Mouse (Mus musculus): ENCODE results near the gene 4930524B15Rik. TPM values are rescaled to one million over a fixed set of nuclear protein-coding genes. Genes with fewer than 3 reads are reported as not detected.

4930524B15Rik gene
- polyA plus RNA-seq, 1 experiment, result not detected

- no peak overlapping the region for H3K9ac ChIP-seq (ENCODE audit: low read depth, poor library complexity, severe bottlenecking)
- H3K27ac ChIP-seq (ENCODE audit: insufficient read depth, low read length), result no peak overlapping the region
- TF ChIP-seq CTCF (IDR thresholded peaks at IDR 0.05; ENCODE audit: low read depth, low read length), result no peak
- no peak for TF ChIP-seq POLR2A (IDR thresholded peaks at IDR 0.05; ENCODE audit: insufficient read depth, low read length)
- no peak for TF ChIP-seq EP300 (IDR thresholded peaks at IDR 0.05; ENCODE audit: insufficient read depth, low read depth, low read length)
- 0 out of 2 replicates have a peak, but pooled peaks cover 4% of the 10 kb centered on the region for H3K9me3 ChIP-seq (replicated peaks; ENCODE audit: control insufficient read depth, insufficient read depth, low read length, poor library complexity, severe bottlenecking)
- peaks cover 2% of the 10 kb centered on the region for H3K4me1 ChIP-seq (ENCODE audit: control insufficient read depth, insufficient read depth, low read length)
- H3K27me3 ChIP-seq (ENCODE audit: control insufficient read depth, insufficient read depth, low read length, poor library complexity, severe bottlenecking), result no peaks in the 10 kb centered on the region
- H3K36me3 ChIP-seq (ENCODE audit: control insufficient read depth, insufficient read depth, low read length, poor library complexity, severe bottlenecking), result no peaks in the 10 kb centered on the region
- H3K4me3 ChIP-seq (ENCODE audit: low read depth, low read length), result no peak overlapping the region
These were observed 44.7 kb downstream of the 4930524B15Rik start for GRCm38 (mm10) chr11:32009961-32010662.

GRCm38 (mm10) chr11:32010663-32010970 is 45.2 kb downstream of the 4930524B15Rik start:
- Histone ChIP-seq H3K36me3 (ENCODE audit: control insufficient read depth, insufficient read depth, low read length, poor library complexity, severe bottlenecking) (no peaks in the 10 kb centered on the region), H3K27ac (ENCODE audit: insufficient read depth, low read length) (no peak overlapping the region), H3K9me3 (replicated peaks; ENCODE audit: control insufficient read depth, insufficient read depth, low read length, poor library complexity, severe bottlenecking) (0 out of 2 replicates have a peak, but pooled peaks cover 4% of the 10 kb centered on the region), H3K4me1 (ENCODE audit: control insufficient read depth, insufficient read depth, low read length) (peaks cover 2% of the 10 kb centered on the region), H3K9ac (ENCODE audit: low read depth, poor library complexity, severe bottlenecking) (no peak overlapping the region), H3K4me3 (ENCODE audit: low read depth, low read length) (no peak overlapping the region), H3K27me3 (ENCODE audit: control insufficient read depth, insufficient read depth, low read length, poor library complexity, severe bottlenecking) (no peaks in the 10 kb centered on the region)
- TF ChIP-seq CTCF (IDR thresholded peaks at IDR 0.05; ENCODE audit: low read depth, low read length) (no peak), POLR2A (IDR thresholded peaks at IDR 0.05; ENCODE audit: insufficient read depth, low read length) (no peak), EP300 (IDR thresholded peaks at IDR 0.05; ENCODE audit: insufficient read depth, low read depth, low read length) (no peak)

- no peak overlapping the region for H3K27ac ChIP-seq (ENCODE audit: insufficient read depth, low read length)
- no peaks in the 10 kb centered on the region for H3K36me3 ChIP-seq (ENCODE audit: control insufficient read depth, insufficient read depth, low read length, poor library complexity, severe bottlenecking)
- no peaks in the 10 kb centered on the region for H3K27me3 ChIP-seq (ENCODE audit: control insufficient read depth, insufficient read depth, low read length, poor library complexity, severe bottlenecking)
- 0 out of 2 replicates have a peak, but pooled peaks cover 3% of the 10 kb centered on the region for H3K9me3 ChIP-seq (replicated peaks; ENCODE audit: control insufficient read depth, insufficient read depth, low read length, poor library complexity, severe bottlenecking)
- H3K4me1 ChIP-seq (ENCODE audit: control insufficient read depth, insufficient read depth, low read length), result peaks cover 2% of the 10 kb centered on the region
- no peak overlapping the region for H3K9ac ChIP-seq (ENCODE audit: low read depth, poor library complexity, severe bottlenecking)
- TF ChIP-seq POLR2A (IDR thresholded peaks at IDR 0.05; ENCODE audit: insufficient read depth, low read length) (no peak), EP300 (IDR thresholded peaks at IDR 0.05; ENCODE audit: insufficient read depth, low read depth, low read length) (no peak), CTCF (IDR thresholded peaks at IDR 0.05; ENCODE audit: low read depth, low read length) (no peak)
- no peak overlapping the region for H3K4me3 ChIP-seq (ENCODE audit: low read depth, low read length)
These were observed 46.6 kb downstream of the 4930524B15Rik start for GRCm38 (mm10) chr11:32011867-32012603.

- Histone ChIP-seq H3K9ac (ENCODE audit: low read depth, poor library complexity, severe bottlenecking) (no peak overlapping the region), H3K27me3 (ENCODE audit: control insufficient read depth, insufficient read depth, low read length, poor library complexity, severe bottlenecking) (no peaks in the 10 kb centered on the region), H3K27ac (ENCODE audit: insufficient read depth, low read length) (no peak overlapping the region), H3K36me3 (ENCODE audit: control insufficient read depth, insufficient read depth, low read length, poor library complexity, severe bottlenecking) (no peaks in the 10 kb centered on the region), H3K4me1 (ENCODE audit: control insufficient read depth, insufficient read depth, low read length) (peaks cover 2% of the 10 kb centered on the region), H3K4me3 (ENCODE audit: low read depth, low read length) (no peak overlapping the region), H3K9me3 (replicated peaks; ENCODE audit: control insufficient read depth, insufficient read depth, low read length, poor library complexity, severe bottlenecking) (no peaks in the 10 kb centered on the region)
- TF ChIP-seq CTCF (IDR thresholded peaks at IDR 0.05; ENCODE audit: low read depth, low read length) (no peak), EP300 (IDR thresholded peaks at IDR 0.05; ENCODE audit: insufficient read depth, low read depth, low read length) (no peak), POLR2A (IDR thresholded peaks at IDR 0.05; ENCODE audit: insufficient read depth, low read length) (no peak)
These were observed 47.6 kb downstream of the 4930524B15Rik start for GRCm38 (mm10) chr11:32013014-32013427.

- H3K9me3 ChIP-seq (replicated peaks; ENCODE audit: control insufficient read depth, insufficient read depth, low read length, poor library complexity, severe bottlenecking), result no peaks in the 10 kb centered on the region
- H3K27me3 ChIP-seq (ENCODE audit: control insufficient read depth, insufficient read depth, low read length, poor library complexity, severe bottlenecking), result no peaks in the 10 kb centered on the region
- H3K4me1 ChIP-seq (ENCODE audit: control insufficient read depth, insufficient read depth, low read length), result peaks cover 2% of the 10 kb centered on the region
- no peak overlapping the region for H3K9ac ChIP-seq (ENCODE audit: low read depth, poor library complexity, severe bottlenecking)
- TF ChIP-seq CTCF (IDR thresholded peaks at IDR 0.05; ENCODE audit: low read depth, low read length), result no peak
- TF ChIP-seq POLR2A (IDR thresholded peaks at IDR 0.05; ENCODE audit: insufficient read depth, low read length), result no peak
- no peak overlapping the region for H3K27ac ChIP-seq (ENCODE audit: insufficient read depth, low read length)
- H3K36me3 ChIP-seq (ENCODE audit: control insufficient read depth, insufficient read depth, low read length, poor library complexity, severe bottlenecking), result no peaks in the 10 kb centered on the region
- H3K4me3 ChIP-seq (ENCODE audit: low read depth, low read length), result no peak overlapping the region
These were observed 48.2 kb downstream of the 4930524B15Rik start for GRCm38 (mm10) chr11:32013561-32013960.

DNA sequence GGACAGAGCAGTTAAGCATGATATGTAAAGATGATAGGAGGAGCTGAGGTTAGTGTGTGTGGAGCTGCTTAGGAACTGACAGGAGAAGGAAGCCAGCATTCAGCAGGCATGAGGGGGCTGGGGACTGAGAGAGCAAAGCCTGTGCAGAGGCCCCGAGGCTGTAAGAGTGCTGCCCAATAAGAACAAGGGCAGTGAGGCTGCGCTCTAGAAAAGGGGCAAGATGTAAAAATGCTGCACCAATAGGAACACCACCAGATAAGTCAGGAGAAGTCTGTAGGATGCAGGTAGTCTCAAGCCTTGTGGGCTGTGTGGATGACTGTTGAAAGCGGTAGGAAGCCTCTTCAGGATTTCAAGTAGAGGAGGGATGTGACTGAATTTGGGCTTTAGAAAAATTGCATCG is 52.8 kb downstream of the 4930524B15Rik start:
- Histone ChIP-seq H3K36me3 (ENCODE audit: control insufficient read depth, insufficient read depth, low read length, poor library complexity, severe bottlenecking) (no peaks in the 10 kb centered on the region), H3K4me1 (ENCODE audit: control insufficient read depth, insufficient read depth, low read length) (peaks cover 3% of the 10 kb centered on the region), H3K27ac (ENCODE audit: insufficient read depth, low read length) (no peak overlapping the region), H3K9ac (ENCODE audit: low read depth, poor library complexity, severe bottlenecking) (no peak overlapping the region), H3K9me3 (replicated peaks; ENCODE audit: control insufficient read depth, insufficient read depth, low read length, poor library complexity, severe bottlenecking) (no peaks in the 10 kb centered on the region), H3K4me3 (ENCODE audit: low read depth, low read length) (no peak overlapping the region), H3K27me3 (ENCODE audit: control insufficient read depth, insufficient read depth, low read length, poor library complexity, severe bottlenecking) (no peaks in the 10 kb centered on the region)
- TF ChIP-seq EP300 (IDR thresholded peaks at IDR 0.05; ENCODE audit: insufficient read depth, low read depth, low read length), result no peak
- no peak for TF ChIP-seq POLR2A (IDR thresholded peaks at IDR 0.05; ENCODE audit: insufficient read depth, low read length)
- TF ChIP-seq CTCF (IDR thresholded peaks at IDR 0.05; ENCODE audit: low read depth, low read length), result no peak

Measured in ES-Bruce4 (cell line).